Mouse (Mus musculus): Measurements from ENCODE around the gene Akr1b10.
"Not testable (repeated sequence)": the region's sequence is repeated elsewhere in the genome, so short reads cannot be mapped to it uniquely, and the experiment has no call there.

The Akr1b10 gene

GRCm38 (mm10) chr6:34384110-34384661, at the start of gene Akr1b10:
TSS of gene Akr1b10 (plus strand) at chr6:34384218.
- peak; percentile 80 for DNase-seq

- no peak for DNase-seq
Measured at GRCm38 (mm10) chr6:34334673-34335072, 49.3 kb upstream of the Akr1b10 start.

- no peak for DNase-seq
Measured at GRCm38 (mm10) chr6:34337799-34338198, 46.2 kb upstream of the Akr1b10 start.

- no peak for DNase-seq
Measured at GRCm38 (mm10) chr6:34341991-34342390, 42.0 kb upstream of the Akr1b10 start.

- no peak for DNase-seq
Measured at GRCm38 (mm10) chr6:34342476-34342875, 41.5 kb upstream of the Akr1b10 start.

GRCm38 (mm10) chr6:34343426-34343825, 40.6 kb upstream of the Akr1b10 start:
- DNase-seq, result no peak

- no peak for DNase-seq
Measured at GRCm38 (mm10) chr6:34344135-34344850, 39.7 kb upstream of the Akr1b10 start.

GRCm38 (mm10) chr6:34344935-34345334, 39.1 kb upstream of the Akr1b10 start:
- no peak for DNase-seq

GRCm38 (mm10) chr6:34346096-34346898, 37.7 kb upstream of the Akr1b10 start:
- peak; percentile 23 for DNase-seq

GRCm38 (mm10) chr6:34350037-34350699, 33.9 kb upstream of the Akr1b10 start:
- DNase-seq, result no peak

- DNase-seq, result not testable (repeated sequence)
Measured at GRCm38 (mm10) chr6:34351481-34351880, 32.5 kb upstream of the Akr1b10 start.

GRCm38 (mm10) chr6:34352401-34352800, 31.6 kb upstream of the Akr1b10 start:
- no peak for DNase-seq

GRCm38 (mm10) chr6:34353658-34354353, 30.2 kb upstream of the Akr1b10 start, which contains the start of gene Akr1b8:
TSS of gene Akr1b8 (plus strand) at chr6:34354119.
- peak; percentile 85 for DNase-seq

GRCm38 (mm10) chr6:34354354-34355348, 29.4 kb upstream of the Akr1b10 start:
- no peak for DNase-seq

- no peak for DNase-seq
Measured at GRCm38 (mm10) chr6:34355349-34355747, 28.7 kb upstream of the Akr1b10 start.

GRCm38 (mm10) chr6:34355841-34356240, 28.2 kb upstream of the Akr1b10 start:
- no peak for DNase-seq

- DNase-seq, result no peak
Measured at GRCm38 (mm10) chr6:34364217-34365136, 19.5 kb upstream of the Akr1b10 start.

- no peak for DNase-seq
Measured at GRCm38 (mm10) chr6:34367998-34368397, 16.0 kb upstream of the Akr1b10 start.

GRCm38 (mm10) chr6:34370081-34370480, 13.9 kb upstream of the Akr1b10 start:
- DNase-seq, result no peak
